Mouse (Mus musculus) myocyte (in vitro differentiated cells): ENCODE results near the gene Cnot1. TPM values are rescaled to one million over a fixed set of nuclear protein-coding genes. Genes with fewer than 3 reads are reported as not detected.

Experiments
- H3K27me3 ChIP-seq: one replicate; pipeline ENCODE4 v1.6.1; 2011; ENCODE audit not compliant: control insufficient read depth, insufficient read depth, insufficient read length
- H3K36me3 ChIP-seq: one replicate; pipeline ENCODE4 v1.6.1; 2011; ENCODE audit not compliant: control insufficient read depth, insufficient read depth
- H3K4me2 ChIP-seq: one replicate; pipeline ENCODE4 v1.6.1; 2011; ENCODE audit warnings: low read depth, control low read depth
- H3K4me3 ChIP-seq: one replicate; pipeline ENCODE4 v1.5.1; 2011; ENCODE audit warnings: mild to moderate bottlenecking, control low read depth, moderate library complexity
- H3K79me2 ChIP-seq: one replicate; pipeline ENCODE4 v1.6.1; 2011; ENCODE audit not compliant: control insufficient read depth, insufficient read depth
- H3ac ChIP-seq: one replicate; pipeline ENCODE4 v1.6.1; 2011; ENCODE audit not compliant: control insufficient read depth, insufficient read length
- CEBPB ChIP-seq: IDR thresholded peaks from 2 replicates; pipeline ENCODE4 v1.6.1; 2011; ENCODE audit warnings: mild to moderate bottlenecking, moderate library complexity; ENCODE audit not compliant: poor library complexity, insufficient read depth, severe bottlenecking
- E2F4 ChIP-seq: IDR thresholded peaks from one replicate; pipeline ENCODE4 v1.6.1; 2011; ENCODE audit warnings: mild to moderate bottlenecking, control low read depth, moderate library complexity; ENCODE audit not compliant: insufficient read depth
- MAX ChIP-seq: IDR thresholded peaks from one replicate; pipeline ENCODE4 v1.6.1; 2011; ENCODE audit warnings: low read depth, mild to moderate bottlenecking, control low read depth
- MYOD1 ChIP-seq, 3 experiments: IDR thresholded peaks; one replicate each; pipeline ENCODE4 v1.6.1; 2011; ENCODE audit warnings: control low read depth in 2 of 3, low read depth in 2 of 3, mild to moderate bottlenecking in 2 of 3, moderate library complexity in 1 of 3; ENCODE audit not compliant: insufficient read length in 2 of 3, control insufficient read depth in 1 of 3
- MYOG ChIP-seq, 3 experiments: IDR thresholded peaks; one replicate each; pipeline ENCODE4 v1.6.1; 2011; ENCODE audit warnings: control low read depth in 2 of 3, low read depth in 2 of 3, mild to moderate bottlenecking in 2 of 3; ENCODE audit not compliant: insufficient read length in 2 of 3, control insufficient read depth in 1 of 3, insufficient read depth in 1 of 3
- POLR2A ChIP-seq: IDR thresholded peaks from one replicate; pipeline ENCODE4 v1.6.1; 2011; ENCODE audit warnings: low read depth, mild to moderate bottlenecking, control low read depth, moderate library complexity; ENCODE audit not compliant: insufficient read length
- POLR2AphosphoS2 ChIP-seq: IDR thresholded peaks from one replicate; pipeline ENCODE4 v1.6.1; 2011; ENCODE audit warnings: low read depth, control low read depth; ENCODE audit not compliant: insufficient read length
- REST ChIP-seq: IDR thresholded peaks from one replicate; pipeline ENCODE4 v1.6.1; 2011; ENCODE audit warnings: mild to moderate bottlenecking, control low read depth, moderate library complexity; ENCODE audit not compliant: insufficient read depth, insufficient read length
- SRF ChIP-seq: IDR thresholded peaks from one replicate; pipeline ENCODE4 v1.6.1; 2011; ENCODE audit warnings: low read depth; ENCODE audit not compliant: control insufficient read depth, insufficient read length
- TCF12 ChIP-seq: IDR thresholded peaks from one replicate; pipeline ENCODE4 v1.6.1; 2011; ENCODE audit warnings: mild to moderate bottlenecking, control low read depth; ENCODE audit not compliant: poor library complexity, insufficient read depth, severe bottlenecking
- TCF3 ChIP-seq: IDR thresholded peaks from one replicate; pipeline ENCODE4 v1.6.1; 2011; ENCODE audit warnings: low read depth, control low read depth; ENCODE audit not compliant: insufficient read length
- USF1 ChIP-seq: IDR thresholded peaks from one replicate; pipeline ENCODE4 v1.6.1; 2011; ENCODE audit warnings: low read depth, mild to moderate bottlenecking, control low read depth, moderate library complexity
- polyA plus RNA-seq: library from polyadenylated mRNA; unstranded; fragments of >200 nt; fragmentation: generic; extraction: Trizol; gene quantifications from one replicate; pipeline ENCODE4 v1.2.1, GENCODE M21; 2012; ENCODE audit warnings: missing spikeins

Gene Cnot1
- polyA plus RNA-seq, 1 experiment: 32.7 TPM

- no peak overlapping the region for H3K4me3 ChIP-seq
These were observed 25.5 kb downstream of the Cnot1 start for GRCm38 (mm10) chr8:95781775-95782174.

GRCm38 (mm10) chr8:95781085-95781484, 26.2 kb downstream of the Cnot1 start:
- Histone ChIP-seq H3K4me2 (no peak overlapping the region), H3ac (no peak overlapping the region), H3K36me3 (peaks cover 37% of the 10 kb centered on the region), H3K4me3 (no peak overlapping the region), H3K27me3 (no peaks in the 10 kb centered on the region), H3K79me2 (peaks cover 84% of the 10 kb centered on the region)
- TF ChIP-seq MYOD1 (IDR thresholded peaks at IDR 0.05; ENCODE audit: control insufficient read depth in 1 of 3, insufficient read length in 2 of 3, low read depth in 2 of 3): no peak
- no peak for TF ChIP-seq TCF12
- TF ChIP-seq MAX: no peak
- no peak for TF ChIP-seq REST
- TF ChIP-seq E2F4: no peak
- TF ChIP-seq POLR2AphosphoS2: no peak
- TF ChIP-seq MYOG (IDR thresholded peaks at IDR 0.05; ENCODE audit: control insufficient read depth in 1 of 3, insufficient read depth in 1 of 3, insufficient read length in 2 of 3, low read depth in 2 of 3): no peak
- TF ChIP-seq SRF: no peak

More at GRCm38 (mm10) chr8:95781775-95782174, 25.5 kb downstream of the Cnot1 start:
- Histone ChIP-seq H3K27me3 (no peaks in the 10 kb centered on the region), H3K79me2 (peaks cover 82% of the 10 kb centered on the region), H3ac (no peak overlapping the region), H3K4me2 (no peak overlapping the region), H3K36me3 (peaks cover 43% of the 10 kb centered on the region)
- TF ChIP-seq E2F4 (no peak), SRF (no peak), POLR2A (no peak), MYOD1 (IDR thresholded peaks at IDR 0.05; ENCODE audit: control insufficient read depth in 1 of 3, insufficient read length in 2 of 3, low read depth in 2 of 3) (no peak), POLR2AphosphoS2 (no peak), USF1 (no peak), TCF12 (no peak), REST (no peak), MYOG (IDR thresholded peaks at IDR 0.05; ENCODE audit: control insufficient read depth in 1 of 3, insufficient read depth in 1 of 3, insufficient read length in 2 of 3, low read depth in 2 of 3) (no peak), MAX (no peak), CEBPB (no peak), TCF3 (no peak)

GRCm38 (mm10) chr8:95764133-95764532, 43.1 kb downstream of the Cnot1 start:
- Histone ChIP-seq H3K79me2 (no peaks in the 10 kb centered on the region), H3K36me3 (peaks cover 89% of the 10 kb centered on the region), H3K27me3 (no peaks in the 10 kb centered on the region), H3K4me3 (no peak overlapping the region), H3K4me2 (no peak overlapping the region), H3ac (no peak overlapping the region)
- TF ChIP-seq REST (no peak), CEBPB (no peak), USF1 (no peak), MYOG (IDR thresholded peaks at IDR 0.05; ENCODE audit: control insufficient read depth in 1 of 3, insufficient read depth in 1 of 3, insufficient read length in 2 of 3, low read depth in 2 of 3) (no peak), E2F4 (no peak), POLR2A (no peak), TCF3 (no peak), POLR2AphosphoS2 (no peak), TCF12 (no peak), MAX (no peak), MYOD1 (IDR thresholded peaks at IDR 0.05; ENCODE audit: control insufficient read depth in 1 of 3, insufficient read length in 2 of 3, low read depth in 2 of 3) (no peak), SRF (no peak)

- no peaks in the 10 kb centered on the region for H3K79me2 ChIP-seq
These were observed 46.9 kb downstream of the Cnot1 start for GRCm38 (mm10) chr8:95760323-95760722.

More at GRCm38 (mm10) chr8:95760323-95760722, 46.9 kb downstream of the Cnot1 start:
- Histone ChIP-seq H3K4me2 (no peak overlapping the region), H3K36me3 (peaks cover 89% of the 10 kb centered on the region), H3ac (no peak overlapping the region), H3K4me3 (no peak overlapping the region), H3K27me3 (no peaks in the 10 kb centered on the region)
- TF ChIP-seq MYOG (IDR thresholded peaks at IDR 0.05; ENCODE audit: control insufficient read depth in 1 of 3, insufficient read depth in 1 of 3, insufficient read length in 2 of 3, low read depth in 2 of 3) (no peak), POLR2A (no peak), REST (no peak), TCF12 (no peak), SRF (no peak), CEBPB (no peak), MAX (no peak)
